Mouse (Mus musculus): Measurements from ENCODE around the gene Rab3gap1.

DNA sequence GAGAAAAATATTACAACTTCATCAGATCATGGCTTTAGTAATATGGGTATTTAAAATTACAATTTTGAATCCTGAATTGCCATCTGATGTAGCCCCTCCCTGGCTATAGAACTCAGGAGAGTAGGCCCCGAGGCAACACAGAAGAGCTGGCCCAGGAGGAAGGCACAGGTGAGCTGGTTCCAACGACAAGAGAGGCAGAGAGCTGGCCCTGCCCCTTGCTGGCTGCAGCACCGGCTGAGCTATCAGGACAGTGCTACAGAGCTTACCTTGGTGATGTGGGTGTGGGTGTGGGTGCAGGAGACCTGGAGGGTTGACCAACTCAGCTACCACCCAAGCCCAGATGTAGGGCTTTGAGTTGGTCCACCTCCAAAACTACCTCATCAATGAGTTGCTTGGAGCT is 119.7 kb downstream of the Rab3gap1 start:
- TF ChIP-seq NELFE (IDR thresholded peaks at IDR 0.05; ENCODE audit: low read depth, low read length) (no peak), POLR2A (IDR thresholded peaks at IDR 0.05; ENCODE audit: control insufficient read depth in 1 of 2, insufficient read depth in 1 of 2, low read depth in 1 of 2, low read length in 2 of 2, poor library complexity in 1 of 2) (no peak), MAX (IDR thresholded peaks at IDR 0.05; ENCODE audit: low read length) (no peak), CHD2 (IDR thresholded peaks at IDR 0.05; ENCODE audit: low read length) (no peak), GATA1 (IDR thresholded peaks at IDR 0.05; ENCODE audit: low read depth, low read length) (no peak), ZC3H11A (IDR thresholded peaks at IDR 0.05; ENCODE audit: low read depth, low read length) (no peak), CTCF (IDR thresholded peaks at IDR 0.05 in 2 of 3, conservative IDR thresholded peaks at IDR 0.05 in 1 of 3; ENCODE audit: control insufficient read depth in 1 of 3, insufficient read depth in 1 of 3, low read depth in 2 of 3, low read length in 3 of 3, poor library complexity in 1 of 3, severe bottlenecking in 1 of 3) (no peak), SIN3A (IDR thresholded peaks at IDR 0.05; ENCODE audit: low read length) (no peak)
